Mouse (Mus musculus): ENCODE measurements around the gene Sox5.

The Sox5 gene

DNA sequence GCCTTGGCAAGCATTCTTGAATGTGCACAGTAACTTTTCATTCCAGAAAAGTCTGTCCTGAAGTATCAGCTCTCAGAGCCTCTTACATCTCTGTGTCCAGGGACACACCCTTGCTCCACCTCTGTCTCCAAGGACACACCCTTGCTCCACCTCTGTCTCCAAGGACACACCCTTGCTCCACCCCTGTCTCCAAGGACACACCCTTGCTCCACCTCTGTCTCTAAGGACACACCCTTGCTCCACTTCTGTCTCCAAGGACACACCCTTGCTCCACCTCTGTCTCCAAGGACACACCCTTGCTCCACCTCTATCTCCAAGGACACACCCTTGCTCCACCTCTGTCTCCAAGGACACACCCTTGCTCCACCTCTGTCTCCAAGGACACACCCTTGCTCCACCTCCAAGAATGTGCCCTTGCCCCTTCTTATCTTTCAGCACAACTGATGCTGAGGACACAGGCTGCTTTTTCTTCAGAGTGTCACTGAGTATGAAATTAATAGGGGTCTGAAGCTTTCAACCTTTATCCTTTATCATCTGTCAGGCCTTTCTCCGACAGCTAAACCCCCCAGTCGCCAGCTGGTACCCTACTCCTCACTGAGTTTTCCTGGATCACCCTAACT lies 452.4 kb downstream of the Sox5 start:
- no peak for ATAC-seq (ENCODE audit: low TSS enrichment)

DNA sequence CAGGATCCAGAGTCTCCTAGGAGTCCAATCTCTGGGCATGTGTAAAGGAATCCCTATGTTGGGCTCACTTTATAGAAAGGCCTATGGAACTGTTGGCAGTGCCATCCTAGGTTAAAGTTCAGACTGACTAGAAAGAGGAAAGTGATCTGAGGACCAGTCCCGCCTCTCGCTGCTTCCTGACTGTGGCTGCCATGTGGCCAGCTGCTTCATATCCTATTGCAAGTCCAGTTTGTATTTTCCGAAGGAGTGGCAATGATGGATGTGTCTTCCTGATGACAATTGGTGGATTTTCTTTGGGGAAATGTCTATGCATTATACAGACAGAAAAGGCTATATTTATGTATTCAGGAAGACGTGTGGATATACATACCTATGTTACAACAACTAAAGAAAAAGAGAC lies 453.0 kb downstream of the Sox5 start:
- no peak for ATAC-seq (ENCODE audit: low TSS enrichment)

DNA sequence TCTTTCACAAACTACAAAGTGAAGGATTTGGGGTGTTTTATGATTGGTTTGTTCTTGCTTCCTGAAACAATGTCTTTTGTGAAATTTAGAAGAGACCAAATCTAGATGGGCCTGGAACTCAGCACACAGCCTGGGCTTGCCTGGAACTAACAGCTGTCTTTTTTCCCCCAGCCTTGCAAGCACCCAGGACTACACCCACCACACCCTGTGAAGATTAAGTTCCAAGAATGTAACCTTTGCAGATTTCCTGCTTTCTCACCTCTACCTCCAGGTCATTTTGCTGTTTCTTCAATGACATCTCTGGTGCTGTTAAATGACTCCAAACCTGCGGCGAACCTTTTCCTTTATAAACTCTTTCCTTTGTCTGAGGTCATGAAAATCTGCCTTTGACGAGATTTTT lies 455.0 kb downstream of the Sox5 start:
- no peak for ATAC-seq (ENCODE audit: low TSS enrichment)

DNA sequence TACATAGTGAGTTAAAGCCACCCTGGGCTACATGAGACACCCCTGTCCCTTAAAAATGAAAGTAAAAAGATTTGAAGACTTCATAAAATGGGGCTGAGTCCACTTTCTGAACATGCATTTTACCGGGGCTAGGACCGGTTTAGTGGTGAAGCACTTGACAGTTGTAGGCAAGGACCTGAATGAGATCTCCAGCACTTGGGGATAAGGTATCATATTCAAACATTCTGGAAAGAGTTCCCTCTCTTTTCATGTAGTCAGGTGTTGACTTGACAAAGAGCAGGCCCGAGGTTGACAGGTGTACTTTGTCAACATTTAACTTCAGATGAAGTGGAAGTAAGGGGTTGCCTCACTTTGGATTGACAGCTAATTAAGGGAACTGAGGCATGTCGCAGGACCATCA lies 458.4 kb downstream of the Sox5 start:
- no peak for ATAC-seq (ENCODE audit: low TSS enrichment)

DNA sequence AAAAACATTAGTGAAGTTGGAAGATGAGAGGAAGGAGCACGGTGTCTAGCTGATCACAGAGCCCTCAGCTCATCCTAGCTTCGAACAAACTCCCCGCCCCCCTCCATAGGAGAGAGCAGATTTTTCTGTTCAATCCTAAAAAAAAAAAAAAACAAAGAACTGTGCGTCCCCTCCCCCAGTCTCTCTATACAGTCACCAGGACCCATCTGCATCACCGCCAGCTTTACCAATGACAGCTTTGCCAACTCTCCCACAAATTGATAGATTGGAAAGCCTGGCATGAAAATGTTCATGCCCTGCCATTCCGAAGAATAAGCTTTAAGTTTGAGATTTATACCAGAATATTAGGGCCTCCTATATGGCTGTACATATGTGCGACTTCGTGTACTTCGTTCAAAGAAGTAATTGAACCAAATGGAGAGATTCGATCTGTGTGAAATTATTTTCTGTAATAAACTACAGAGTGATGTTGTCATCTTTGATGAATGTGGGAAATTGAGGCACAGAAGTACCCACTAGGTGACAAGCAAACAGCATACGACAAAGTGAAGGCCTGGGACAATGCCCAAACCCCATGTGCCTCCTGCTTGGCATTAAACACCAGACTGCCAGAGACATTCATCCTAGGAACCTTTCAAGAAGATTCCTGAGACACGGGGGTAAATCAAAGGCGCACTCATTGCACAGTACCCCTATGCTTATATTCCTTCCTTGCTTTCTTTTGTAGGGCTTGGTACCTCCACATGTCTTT lies 459.3 kb downstream of the Sox5 start:
- ATAC-seq (ENCODE audit: low TSS enrichment) = no peak

DNA sequence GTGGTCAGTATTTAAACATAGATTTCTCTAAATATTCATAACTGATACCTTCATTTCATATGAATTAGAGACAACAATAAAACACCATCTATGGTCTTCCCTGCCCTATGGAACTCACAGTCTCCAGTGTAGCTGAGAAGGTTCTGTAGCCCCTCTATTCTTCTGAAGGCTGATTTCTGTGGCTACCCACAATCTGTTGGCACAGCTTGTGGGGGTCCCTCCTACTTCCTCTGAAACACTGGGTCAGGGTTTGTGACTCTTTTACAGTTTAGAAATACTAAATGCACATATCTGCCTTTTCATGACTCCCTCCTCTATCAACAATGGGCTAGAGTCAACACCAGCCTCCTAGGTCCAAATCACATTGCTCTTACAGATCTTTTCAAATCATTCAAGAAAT lies 461.4 kb downstream of the Sox5 start:
- no peak for ATAC-seq (ENCODE audit: low TSS enrichment)

DNA sequence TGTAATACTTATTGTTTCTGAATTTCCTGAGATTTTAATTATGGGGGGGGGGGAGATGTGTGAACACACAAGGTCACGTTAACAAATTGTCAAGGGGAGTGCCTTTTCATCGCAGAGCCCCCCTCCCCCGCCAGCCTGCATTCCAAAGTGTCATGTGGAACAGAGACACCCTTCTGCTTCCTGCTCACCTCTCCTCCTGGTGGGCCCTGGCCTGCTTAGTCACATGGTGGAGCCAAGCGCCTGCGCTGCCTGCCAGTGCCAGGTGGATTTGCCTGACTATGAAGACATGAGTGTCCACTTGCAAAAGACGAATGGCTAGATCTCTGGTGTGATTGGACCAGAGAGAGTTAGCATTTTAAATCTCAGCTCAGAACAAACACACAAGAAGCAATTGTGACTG lies 462.1 kb downstream of the Sox5 start:
- no peak for ATAC-seq (ENCODE audit: low TSS enrichment)

DNA sequence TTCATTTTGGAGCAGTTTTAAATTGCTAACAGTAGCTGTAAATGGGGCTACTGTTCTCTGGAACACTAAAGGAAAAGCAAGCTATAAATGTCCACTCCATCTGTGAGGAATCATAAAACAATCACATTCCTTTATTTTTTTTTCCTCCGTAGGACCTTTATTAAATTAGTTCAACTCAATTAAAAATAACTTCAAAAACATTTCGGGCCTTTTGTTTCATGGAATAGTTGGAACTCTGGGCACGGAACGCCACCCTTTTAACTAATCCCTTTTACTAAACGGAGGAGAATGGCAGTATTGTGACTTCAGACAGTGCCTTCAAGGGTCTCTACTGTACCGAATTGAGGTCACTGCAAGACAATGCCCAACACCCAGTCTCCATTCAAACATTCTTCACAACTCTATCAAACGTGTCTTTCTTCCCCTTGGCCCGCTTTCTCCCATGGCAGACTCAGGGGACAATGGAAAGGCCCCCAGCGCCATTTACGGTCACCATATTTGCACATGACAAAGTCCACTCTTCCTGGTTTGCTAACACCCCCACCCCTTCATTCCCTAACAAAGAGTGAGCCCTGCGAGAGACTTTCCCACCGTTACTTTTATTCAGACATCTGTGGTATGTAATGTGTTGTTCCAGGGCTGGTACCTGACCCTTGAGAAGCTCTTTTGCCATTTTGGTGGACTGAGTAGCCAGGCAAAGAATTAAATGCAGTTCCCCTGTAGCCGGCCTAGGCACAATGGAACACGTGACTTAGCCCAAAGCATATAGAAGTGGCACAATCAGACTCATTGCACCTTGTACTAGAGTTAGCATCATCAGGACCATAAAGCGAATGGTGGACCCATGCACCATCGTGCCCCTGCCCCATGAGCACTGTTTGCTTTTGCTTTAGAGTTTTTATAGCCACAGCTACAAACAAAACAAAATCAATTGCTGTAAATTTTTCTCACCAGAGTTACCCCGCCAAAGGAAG lies 468.7 kb downstream of the Sox5 start:
- no peak for ATAC-seq (ENCODE audit: low TSS enrichment)

DNA sequence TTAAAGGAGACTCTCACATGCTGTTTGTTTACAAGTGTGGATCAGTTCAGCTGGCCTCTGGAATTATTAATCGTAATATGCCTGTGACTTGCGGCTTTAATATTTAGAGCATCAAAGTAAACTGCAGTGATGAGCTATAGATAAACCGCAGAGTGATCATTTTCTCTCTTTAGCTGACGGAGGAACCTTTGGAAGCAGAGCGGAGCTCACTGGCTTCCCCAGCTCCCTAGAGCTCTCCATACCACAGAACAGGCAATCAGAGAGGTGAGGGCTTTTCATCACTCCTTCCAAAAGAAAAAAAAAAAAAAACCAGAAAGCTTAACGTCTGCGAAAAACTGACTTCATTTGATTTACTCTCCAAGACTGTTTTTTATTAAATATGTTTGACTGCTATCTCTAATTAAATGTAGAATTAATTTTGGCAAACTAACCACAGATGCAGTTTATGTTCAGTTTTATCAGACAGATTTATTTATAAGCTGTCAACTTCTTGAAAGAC lies 469.4 kb downstream of the Sox5 start:
- 0 out of 2 replicates have a peak, but pooled peaks have one; percentile 31 for ATAC-seq (ENCODE audit: low TSS enrichment)

DNA sequence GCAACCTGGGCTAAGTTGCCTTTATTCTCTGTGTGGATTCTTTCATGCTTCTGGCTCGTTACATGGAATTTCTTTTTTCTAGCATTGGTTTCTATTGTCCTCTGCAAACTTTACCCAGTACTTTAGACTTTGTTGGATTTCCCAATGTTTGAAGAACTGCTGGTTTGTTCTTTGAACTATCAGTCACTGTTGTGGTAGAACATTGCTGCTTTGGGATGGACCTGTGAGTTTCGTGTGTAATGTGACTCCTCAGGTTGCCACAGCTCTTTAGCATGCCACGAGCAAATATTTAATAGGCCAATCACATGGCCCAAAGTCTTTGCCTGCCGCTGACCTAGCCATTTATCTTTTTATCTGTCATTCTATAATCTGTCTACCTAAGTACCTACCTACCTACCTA lies 470.0 kb downstream of the Sox5 start:
- ATAC-seq (ENCODE audit: low TSS enrichment) = no peak

DNA sequence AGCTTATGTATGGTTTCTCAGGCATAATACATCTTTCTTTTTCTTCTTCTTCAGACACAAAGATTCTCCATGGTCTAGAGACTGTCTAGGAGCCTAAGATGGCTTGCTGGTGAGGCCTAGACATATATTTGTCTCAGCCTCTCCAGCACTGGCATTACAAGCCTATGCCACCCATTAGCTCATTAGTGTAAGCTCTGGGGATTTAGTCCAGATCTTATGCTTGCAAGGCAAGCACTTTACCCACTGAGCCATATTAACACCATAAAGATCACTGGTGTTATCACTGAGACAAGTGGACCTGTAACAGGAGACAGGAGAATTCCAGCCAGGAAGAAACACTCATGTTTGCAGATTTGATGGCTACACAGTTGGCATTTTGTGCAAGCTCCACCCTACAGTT lies 472.6 kb downstream of the Sox5 start:
- no peak for ATAC-seq (ENCODE audit: low TSS enrichment)

DNA sequence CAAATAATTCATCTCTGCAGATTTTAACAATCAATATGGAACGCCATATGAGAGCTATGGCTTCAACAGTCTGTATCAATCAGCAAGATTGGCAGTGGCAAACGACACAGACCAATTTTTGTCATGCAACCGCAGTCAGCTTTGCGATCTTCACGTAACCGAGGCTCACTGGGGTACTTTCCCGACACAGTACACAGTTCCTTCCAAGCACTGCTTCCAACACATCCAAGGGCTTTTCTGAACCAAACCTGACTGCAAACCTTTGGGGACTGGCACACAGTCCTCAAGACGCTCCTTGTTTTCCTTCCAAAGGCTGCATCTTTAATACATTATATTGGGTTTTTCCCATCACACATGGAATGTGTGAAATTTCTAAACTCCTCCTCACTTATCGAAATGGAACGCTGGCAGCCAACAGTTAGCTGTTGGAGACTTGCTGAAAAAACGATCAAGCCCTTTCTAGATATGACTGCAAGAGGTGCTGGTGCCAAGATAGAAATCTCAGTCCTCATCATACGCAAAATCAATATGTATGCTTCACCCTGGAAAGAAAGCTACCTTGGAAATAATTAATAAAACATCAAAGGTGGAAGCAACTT lies 474.1 kb downstream of the Sox5 start:
- ATAC-seq (ENCODE audit: low TSS enrichment) = no peak

DNA sequence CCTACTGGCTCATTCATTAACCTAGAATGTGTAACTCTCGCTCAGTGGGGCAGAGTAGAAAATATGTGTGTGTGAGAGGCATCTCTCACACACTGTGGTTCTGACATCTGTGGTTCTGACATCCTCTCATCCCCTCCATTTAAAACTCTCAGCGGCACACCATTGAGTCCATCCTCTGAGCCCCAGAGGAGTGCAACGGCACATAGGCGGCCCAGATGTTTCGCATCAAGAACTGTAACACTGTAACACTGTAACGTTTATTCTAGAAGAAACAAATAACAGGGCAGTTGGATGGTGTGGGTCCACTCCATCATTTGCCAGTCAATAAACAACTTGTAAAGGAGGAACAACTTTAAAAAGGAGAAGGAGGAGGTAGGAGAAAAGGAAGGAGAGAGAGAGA lies 479.0 kb downstream of the Sox5 start:
- no peak for ATAC-seq (ENCODE audit: low TSS enrichment)

DNA sequence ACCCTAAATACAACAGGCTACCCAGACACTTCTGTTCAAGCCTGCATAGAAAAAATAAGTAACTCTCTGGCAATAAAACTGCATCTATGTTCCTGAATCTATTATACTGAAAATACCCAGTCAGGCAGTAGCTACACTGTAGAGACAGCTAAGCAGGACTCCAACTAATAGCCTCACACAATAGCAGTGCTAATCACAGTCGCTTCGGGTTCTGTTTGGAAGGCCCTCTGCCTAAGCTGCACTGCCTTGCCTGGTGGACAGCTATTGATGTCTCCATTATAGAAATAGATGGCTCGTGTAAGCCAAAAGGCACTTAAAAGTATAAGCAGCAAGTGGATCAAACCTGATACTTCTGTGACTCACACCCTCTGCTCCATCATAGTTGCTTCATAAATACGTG lies 480.7 kb downstream of the Sox5 start:
- no peak for ATAC-seq (ENCODE audit: low TSS enrichment)

DNA sequence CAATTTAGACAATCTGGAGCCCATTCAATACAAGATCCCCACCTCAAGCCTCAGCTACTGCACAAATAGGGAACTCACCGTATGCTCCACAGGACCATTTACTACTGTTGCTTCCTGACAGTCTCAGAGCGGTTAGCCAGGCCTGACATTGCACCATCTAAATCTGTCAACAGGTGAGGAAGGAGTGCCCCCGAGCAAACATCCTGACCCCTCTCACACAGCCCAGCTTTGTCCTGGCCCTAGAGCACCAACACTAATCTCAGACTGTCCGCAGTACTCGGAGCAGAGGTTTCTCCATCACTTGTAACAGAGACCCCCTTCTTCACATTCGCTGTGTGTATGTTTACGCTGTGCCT lies 482.3 kb downstream of the Sox5 start:
- ATAC-seq (ENCODE audit: low TSS enrichment) = no peak

DNA sequence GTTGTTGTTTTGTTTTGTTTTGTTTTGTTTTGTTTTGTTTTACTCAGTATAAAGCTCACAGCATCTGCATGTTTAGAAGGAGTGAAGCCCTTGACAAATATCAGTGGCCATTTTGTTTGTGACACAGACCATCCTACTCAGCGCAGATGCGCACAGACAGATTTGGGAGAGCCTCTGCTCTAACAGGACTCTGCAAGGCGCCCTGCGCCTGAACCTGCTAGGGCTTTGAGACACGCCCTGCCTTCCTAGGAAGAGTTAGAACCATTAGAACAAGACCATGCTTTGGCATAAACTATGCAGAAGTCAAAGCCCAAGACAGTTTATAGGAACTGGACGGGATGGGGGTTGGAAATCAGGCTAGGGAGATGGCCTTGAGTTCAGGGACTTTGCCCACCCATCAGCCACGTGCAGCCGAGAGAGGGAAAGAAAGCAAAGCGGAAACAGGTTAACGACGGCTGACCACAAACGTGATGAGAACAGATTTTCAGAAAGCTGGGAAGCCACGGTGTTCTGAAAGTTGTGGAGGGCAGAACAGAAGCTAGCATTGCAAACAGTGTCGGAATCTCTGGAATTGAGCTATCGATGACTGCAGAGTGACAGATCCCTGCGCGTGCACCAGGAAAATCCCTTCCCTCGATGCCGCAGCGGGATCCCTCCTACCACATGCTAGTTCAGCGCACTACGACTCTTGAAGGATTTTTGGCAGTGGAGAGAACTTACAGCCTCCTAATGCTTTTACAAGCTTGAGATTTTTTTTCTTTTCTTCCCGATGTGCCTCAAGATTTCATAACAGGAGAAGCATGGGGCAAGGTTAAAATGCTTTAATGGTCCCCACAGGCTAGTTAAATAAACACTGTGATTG lies 482.9 kb downstream of the Sox5 start:
- ATAC-seq (ENCODE audit: low TSS enrichment) = peak; percentile 31; the same call in 1 of the 2 replicates

DNA sequence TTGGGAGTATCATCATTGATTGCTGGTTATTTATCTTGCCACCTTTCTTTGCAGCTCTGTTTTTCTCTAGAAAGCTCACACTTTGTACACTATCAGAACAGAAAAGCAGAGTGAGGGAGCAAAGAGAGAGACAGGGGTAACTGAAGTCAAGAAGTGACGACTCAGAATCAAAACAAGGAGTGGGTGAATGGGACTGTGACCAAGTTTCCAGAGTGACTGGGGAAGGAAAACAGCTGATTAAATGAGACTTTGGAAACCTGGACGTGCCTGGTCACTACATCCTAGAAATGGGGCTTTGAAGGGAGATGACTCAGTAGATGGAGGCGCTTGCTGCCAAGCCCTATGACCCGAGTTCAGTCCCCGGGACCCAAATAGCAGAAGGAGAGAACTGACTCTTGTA lies 483.9 kb downstream of the Sox5 start:
- no peak for ATAC-seq (ENCODE audit: low TSS enrichment)

DNA sequence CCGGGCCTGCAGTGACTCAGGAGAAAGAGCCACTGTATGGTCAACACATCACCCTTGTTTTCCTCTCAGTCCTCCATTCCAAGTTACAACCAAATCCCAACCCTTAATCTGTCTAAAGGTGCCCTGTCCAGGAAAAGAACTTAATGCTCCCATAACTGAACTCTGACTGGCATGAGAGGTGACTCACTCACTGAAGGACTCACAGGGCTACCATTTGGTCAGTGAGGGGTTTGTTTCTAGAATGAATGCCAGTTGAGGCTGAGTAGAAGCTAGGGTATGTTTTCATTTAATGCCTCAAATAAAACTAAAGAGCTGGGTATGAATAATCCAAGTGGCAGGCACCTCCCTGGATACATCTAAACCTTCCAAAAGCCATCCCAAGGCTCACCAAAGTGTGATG lies 484.6 kb downstream of the Sox5 start:
- no peak for ATAC-seq (ENCODE audit: low TSS enrichment)

DNA sequence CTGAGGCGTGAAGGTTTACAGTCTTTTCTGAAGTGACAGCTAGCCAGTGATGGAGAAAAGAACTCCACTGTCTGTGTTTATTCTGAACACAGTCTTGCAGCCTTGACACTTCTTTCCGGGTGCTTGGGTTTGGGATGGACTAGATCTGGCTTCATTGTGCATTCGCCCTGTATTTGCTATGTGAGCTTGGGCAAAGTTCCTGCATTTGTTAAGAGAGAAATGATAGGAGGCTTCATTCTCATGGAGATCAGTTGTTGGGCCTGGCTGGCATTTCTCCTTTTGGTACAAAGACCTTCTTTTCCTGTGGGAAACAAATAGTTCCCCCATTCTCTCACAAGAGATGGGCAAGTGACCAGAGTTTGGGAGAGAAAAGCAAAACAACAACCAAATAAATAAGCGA lies 490.3 kb downstream of the Sox5 start:
- no peak for ATAC-seq (ENCODE audit: low TSS enrichment)

DNA sequence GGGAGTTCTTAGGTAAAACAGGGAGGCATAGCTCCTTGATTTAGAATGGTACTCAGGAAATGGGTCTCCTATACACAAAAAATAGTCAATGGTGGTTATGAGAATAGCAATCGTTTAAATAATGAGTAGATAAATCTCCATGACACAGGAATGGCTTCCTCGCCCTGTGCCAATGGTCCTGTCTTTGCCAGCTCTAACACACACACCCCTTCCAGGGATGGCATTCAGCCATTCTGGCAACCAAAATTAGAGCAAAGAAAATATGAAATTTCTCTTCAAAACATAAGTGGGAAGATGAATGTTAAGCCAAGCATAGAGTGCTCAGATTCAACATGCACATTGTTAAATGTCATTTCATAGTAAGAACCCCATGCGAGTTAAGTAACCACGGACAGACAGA lies 495.7 kb downstream of the Sox5 start:
- no peak for ATAC-seq (ENCODE audit: low TSS enrichment)

DNA sequence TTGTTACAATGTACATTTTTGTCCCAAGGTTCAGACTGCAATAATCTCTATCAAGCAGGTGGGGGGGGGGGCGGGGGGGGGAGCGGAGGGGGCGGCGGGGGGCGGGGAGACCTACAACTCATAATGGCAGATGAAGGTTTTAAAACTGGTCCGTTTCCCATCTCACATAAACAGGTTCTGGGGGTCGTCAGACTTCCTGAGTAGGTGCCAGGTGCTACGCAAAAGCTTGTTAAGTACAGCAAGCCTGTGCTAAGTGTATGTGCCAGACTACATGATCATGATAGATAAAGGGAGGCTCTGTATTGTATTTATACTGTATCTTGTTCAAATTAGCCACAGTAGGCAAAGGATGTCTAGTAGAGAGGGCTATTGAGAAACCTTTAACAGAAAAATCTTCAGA lies 498.6 kb downstream of the Sox5 start:
- ATAC-seq (ENCODE audit: low TSS enrichment) = no peak
